In the genomic region with DNA sequence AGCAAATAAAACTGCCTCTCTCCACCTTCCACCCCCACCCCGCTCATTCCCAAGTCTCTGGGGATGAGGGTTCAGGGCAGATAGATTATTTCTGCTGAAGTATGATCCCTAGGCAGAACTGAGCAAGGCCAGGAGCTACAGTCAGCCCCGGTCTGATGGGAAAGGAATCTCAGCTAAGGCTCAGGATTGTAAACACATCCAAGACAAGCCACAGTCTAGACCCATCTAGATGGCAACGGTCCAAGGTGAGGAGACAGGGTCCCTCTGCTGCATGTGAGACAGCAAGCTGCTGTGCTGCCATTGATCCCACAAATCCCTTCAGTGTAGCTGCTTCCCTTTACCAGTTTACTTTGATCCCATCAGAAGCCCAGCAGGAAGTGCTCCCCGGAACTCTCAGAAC, we compare ENCODE assay signal across 18 mouse cellular contexts.
A peak's percentile ranks its signal among the peaks of the same experiment; 100 is the strongest.
DNase-seq lines count a peak whose midpoint lies in the region; ATAC-seq lines count a peak whose summit lies in the region.
"Had no signal": no experiment of that assay in that cellular context is flagged by ENCODE, and none has a peak within 500 bp of the region (broad histone marks: within the 10 kb centered on the region; RNA-seq: fewer than 3 reads in every experiment).

No protein-coding gene starts in this region.

- H3K4me1 ChIP-seq in hindbrain, embryonic 10.5 days (replicated peaks), result peaks cover 4% of the 10 kb centered on the region
- H3K4me1 ChIP-seq in hindbrain, embryonic 13.5 days (replicated peaks), result peaks cover 11% of the 10 kb centered on the region; the same call in 1 of the 2 replicates
- no peaks in the 10 kb centered on the region for H3K4me1 ChIP-seq in liver, embryonic 12.5 days
- H3K4me1 ChIP-seq: hindbrain, embryonic 12.5 days; limb, embryonic 10.5 days had no signal

- H3K36me3 ChIP-seq in hindbrain, embryonic 10.5 days, result no peaks in the 10 kb centered on the region
- H3K36me3 ChIP-seq in hindbrain, embryonic 13.5 days, result no peaks in the 10 kb centered on the region
- H3K36me3 ChIP-seq in liver, embryonic 12.5 days, result no peaks in the 10 kb centered on the region
- H3K36me3 ChIP-seq: hindbrain, embryonic 12.5 days; limb, embryonic 10.5 days; lung, embryonic 15.5 days had no signal

- no peak for DNase-seq in hindbrain, embryonic 10.5 days (ENCODE audit: low spot score)
- DNase-seq in liver, result peak; percentile 5
- peak; percentile 7 for DNase-seq in ovary, adult 18-20 months (ENCODE audit: low spot score)
- DNase-seq in ovary, postnatal 10 days (ENCODE audit: low spot score), result no peak
- DNase-seq in thymus, postnatal 36 days, result no peak
- DNase-seq: adrenal gland, postnatal 25 days; cerebellum, adult 18-20 months; cerebellum, postnatal 36 days; heart, postnatal 10 days; right cerebral cortex, adult 18-20 months had no signal

- peak overlapping the region; percentile 16; the same call in 1 of the 2 replicates for H3K27ac ChIP-seq in hindbrain, embryonic 10.5 days
- H3K27ac ChIP-seq in hindbrain, embryonic 13.5 days, result no peak overlapping the region
- H3K27ac ChIP-seq in liver, embryonic 12.5 days, result no peak overlapping the region
- H3K27ac ChIP-seq: hindbrain, embryonic 12.5 days; limb, embryonic 10.5 days; lung, embryonic 15.5 days had no signal

- no peak overlapping the region for H3K4me2 ChIP-seq in hindbrain, embryonic 13.5 days
- no peak overlapping the region for H3K4me2 ChIP-seq in liver, embryonic 12.5 days
- H3K4me2 ChIP-seq: heart, embryonic 11.5 days; hindbrain, embryonic 12.5 days; liver, embryonic 11.5 days; lung, embryonic 15.5 days had no signal

- 82% methylated on average over 4 of the region's 4 CpGs for WGBS in hindbrain, embryonic 10.5 days
- WGBS in hindbrain, embryonic 13.5 days, result 87% methylated on average over 4 of the region's 4 CpGs
- 43% methylated on average over 4 of the region's 4 CpGs for WGBS in liver, embryonic 12.5 days (ENCODE audit: insufficient replicate concordance)

- no peak for ATAC-seq in hindbrain, embryonic 13.5 days (ENCODE audit: low FRiP score)
- ATAC-seq in liver, embryonic 12.5 days, result no peak

- peaks cover 5% of the 10 kb centered on the region; the same call in 1 of the 2 replicates for H3K9me3 ChIP-seq in hindbrain, embryonic 10.5 days
- 0 out of 2 replicates have a peak, but pooled peaks cover 3% of the 10 kb centered on the region for H3K9me3 ChIP-seq in hindbrain, embryonic 13.5 days
- no peaks in the 10 kb centered on the region for H3K9me3 ChIP-seq in liver, embryonic 12.5 days (replicated peaks)
- H3K9me3 ChIP-seq: limb, embryonic 10.5 days; lung, embryonic 15.5 days had no signal

- no peak overlapping the region for H3K9ac ChIP-seq in hindbrain, embryonic 13.5 days
- no peak overlapping the region for H3K9ac ChIP-seq in liver, embryonic 12.5 days
- H3K9ac ChIP-seq: hindbrain, embryonic 12.5 days; lung, embryonic 15.5 days had no signal

- no peak overlapping the region for H3K4me3 ChIP-seq in hindbrain, embryonic 10.5 days
- no peak overlapping the region for H3K4me3 ChIP-seq in hindbrain, embryonic 13.5 days
- no peak overlapping the region for H3K4me3 ChIP-seq in liver, embryonic 12.5 days
- H3K4me3 ChIP-seq: hindbrain, embryonic 12.5 days; limb, embryonic 10.5 days; lung, embryonic 15.5 days had no signal

- H3K27me3 ChIP-seq in hindbrain, embryonic 10.5 days (ENCODE audit: insufficient read depth, poor library complexity, severe bottlenecking), result no peaks in the 10 kb centered on the region
- H3K27me3 ChIP-seq in hindbrain, embryonic 13.5 days, result no peaks in the 10 kb centered on the region
- H3K27me3 ChIP-seq in liver, embryonic 12.5 days (replicated peaks), result no peaks in the 10 kb centered on the region
- H3K27me3 ChIP-seq: CH12.LX; hindbrain, embryonic 12.5 days; lung, embryonic 15.5 days had no signal

Comparison
In these comparisons a context has a peak if more than half of its experiments do, and no peak if none do; other contexts are left out.
1. DNase-seq: peak in liver (single experiment) and ovary, adult 18-20 months (single experiment); none in hindbrain, embryonic 10.5 days (single experiment), ovary, postnatal 10 days (single experiment) and thymus, postnatal 36 days (0 of 2).